Mouse (Mus musculus) heart, postnatal 0 days (tissue): ENCODE data around the gene Dnajc16. TPM values are rescaled to one million over a fixed set of nuclear protein-coding genes. Genes with fewer than 3 reads are reported as not detected.
A peak's percentile ranks its signal among the peaks of the same experiment; 100 is the strongest.

Experiments
- ATAC-seq: fragments of 200-750 bp; cut with Nextera tagmentation; 2 replicates; pipeline ENCODE4 v1.8.0; 2017; ENCODE audit warnings: low read depth, moderate number of reproducible peaks, moderate library complexity; ENCODE audit not compliant: insufficient read depth
- DNase-seq: peaks from one replicate; pipeline ENCODE4 v3.0.0-alpha.2; 2016; ENCODE audit warnings: low spot score
- H3K27ac ChIP-seq: fragments of 300-500 bp; sonication (generic); 2 replicates; pipeline ENCODE4 v1.5.1; 2014; ENCODE audit warnings: low read depth, mild to moderate bottlenecking
- H3K27me3 ChIP-seq: fragments of 300-500 bp; sonication (generic); 2 replicates; pipeline ENCODE4 v1.6.1; 2014; ENCODE audit warnings: low read length, mixed read lengths; ENCODE audit not compliant: control insufficient read depth, insufficient read depth
- H3K36me3 ChIP-seq: fragments of 300-500 bp; sonication (generic); replicated peaks from 2 replicates; pipeline ENCODE4 v1.6.1; 2014; ENCODE audit warnings: low read length, mixed read lengths; ENCODE audit not compliant: control insufficient read depth, insufficient read depth
- H3K4me1 ChIP-seq: fragments of 300-500 bp; sonication (generic); 2 replicates; pipeline ENCODE4 v1.6.1; 2014; ENCODE audit warnings: antibody characterized with exemption; ENCODE audit not compliant: control insufficient read depth, insufficient read depth
- H3K4me2 ChIP-seq: fragments of 300-500 bp; sonication (generic); 2 replicates; pipeline ENCODE4 v1.6.1; 2014; ENCODE audit warnings: low read depth, mild to moderate bottlenecking, low read length, moderate library complexity
- H3K4me3 ChIP-seq: fragments of 300-500 bp; sonication (generic); 2 replicates; pipeline ENCODE4 v1.5.1; 2014; ENCODE audit warnings: low read depth, low read length
- H3K9ac ChIP-seq: fragments of 300-500 bp; sonication (generic); replicated peaks from 2 replicates; pipeline ENCODE4 v1.6.1; 2014; ENCODE audit warnings: low read depth, low read length, mixed read lengths
- H3K9me3 ChIP-seq: fragments of 300-500 bp; sonication (generic); replicated peaks from 2 replicates; pipeline ENCODE4 v1.6.1; 2016; ENCODE audit warnings: low read length; ENCODE audit not compliant: control insufficient read depth
- CTCF ChIP-seq: IDR thresholded peaks from 2 replicates; pipeline ENCODE4 v1.5.1; 2016; ENCODE audit warnings: antibody characterized with exemption, control low read depth, low read depth
- EP300 ChIP-seq: IDR thresholded peaks from 2 replicates; pipeline ENCODE4 v1.6.1; 2016; ENCODE audit warnings: antibody characterized with exemption, low read depth
- WGBS: fragments of 180-500 bp; shearing (Covaris S2); extraction: QIAGEN DNeasy Blood & Tissue Kit; methylation state at CpG from one replicate; pipeline ENCODE4 v1.1.7; 2014; 5-methylcytosine and 5-hydroxymethylcytosine counted together
- polyA plus RNA-seq: library from polyadenylated mRNA; unstranded; fragments of >200 nt; fragmentation: Nextera tagmentation; extraction: Ambion mirVana; gene quantifications from 2 replicates; pipeline ENCODE4 v1.2.1, GENCODE M21; 2015
- total RNA-seq: library from RNA; depleted of rRNA; stranded (reverse); fragments of >200 nt; gene quantifications from 2 replicates; pipeline ENCODE4 v1.2.3, GENCODE M21; 2014; ENCODE audit warnings: low replicate concordance

Gene Dnajc16
- total and polyA plus RNA-seq, 2 experiments from 2014 or later, result 4.5 to 12.3 TPM

- H3K27me3 ChIP-seq, result no peaks in the 10 kb centered on the region
- peak overlapping the region; percentile 93 for H3K9ac ChIP-seq
- peak overlapping the region; percentile 93 for H3K4me2 ChIP-seq
- peak overlapping the region; percentile 85 for H3K27ac ChIP-seq
- ATAC-seq (no peak), DNase-seq (no peak)
- H3K4me3 ChIP-seq, result peak overlapping the region; percentile 99
- no peak for TF ChIP-seq CTCF
- no peak for TF ChIP-seq EP300
- no peaks in the 10 kb centered on the region for H3K9me3 ChIP-seq
- WGBS, result 41% methylated on average over 3 of the region's 3 CpGs
- H3K4me1 ChIP-seq, result peaks cover 7% of the 10 kb centered on the region
- peaks cover 24% of the 10 kb centered on the region for H3K36me3 ChIP-seq
Measured at GRCm38 (mm10) chr4:141789564-141790218, 1.0 kb downstream of the Dnajc16 start.

- DNase-seq (no peak), ATAC-seq (no peak)
- TF ChIP-seq CTCF (no peak), EP300 (no peak)
- Histone ChIP-seq H3K4me3 (no peak overlapping the region), H3K9ac (no peak overlapping the region), H3K4me2 (no peak overlapping the region), H3K9me3 (no peaks in the 10 kb centered on the region), H3K27ac (no peak overlapping the region), H3K27me3 (no peaks in the 10 kb centered on the region), H3K36me3 (peaks cover 46% of the 10 kb centered on the region), H3K4me1 (peaks cover 7% of the 10 kb centered on the region)
- WGBS, result 86% methylated on average over 7 of the region's 7 CpGs
Measured at GRCm38 (mm10) chr4:141787462-141787861, 3.3 kb downstream of the Dnajc16 start.

GRCm38 (mm10) chr4:141787046-141787445, 3.7 kb downstream of the Dnajc16 start:
- WGBS, result 59% methylated on average over 6 of the region's 6 CpGs
- Histone ChIP-seq H3K27me3 (no peaks in the 10 kb centered on the region), H3K27ac (no peak overlapping the region), H3K36me3 (peaks cover 50% of the 10 kb centered on the region), H3K9ac (no peak overlapping the region), H3K4me3 (no peak overlapping the region), H3K4me1 (peaks cover 7% of the 10 kb centered on the region), H3K9me3 (no peaks in the 10 kb centered on the region), H3K4me2 (no peak overlapping the region)
- DNase-seq, result no peak
- ATAC-seq, result no peak
- TF ChIP-seq EP300 (no peak), CTCF (no peak)

GRCm38 (mm10) chr4:141786141-141786540, 4.6 kb downstream of the Dnajc16 start:
- Histone ChIP-seq H3K9ac (no peak overlapping the region), H3K27ac (no peak overlapping the region), H3K9me3 (no peaks in the 10 kb centered on the region), H3K36me3 (peaks cover 59% of the 10 kb centered on the region), H3K4me1 (peaks cover 7% of the 10 kb centered on the region), H3K27me3 (no peaks in the 10 kb centered on the region), H3K4me2 (no peak overlapping the region), H3K4me3 (no peak overlapping the region)
- no peak for TF ChIP-seq EP300
- no peak for TF ChIP-seq CTCF
- DNase-seq (no peak), ATAC-seq (no peak)
- WGBS, result 88% methylated on average over 13 of the region's 13 CpGs

GRCm38 (mm10) chr4:141784835-141785234, 5.9 kb downstream of the Dnajc16 start:
- WGBS, result 79% methylated on average over 5 of the region's 5 CpGs
- DNase-seq, result no peak

More at GRCm38 (mm10) chr4:141784835-141785234, 5.9 kb downstream of the Dnajc16 start:
- Histone ChIP-seq H3K4me2 (no peak overlapping the region), H3K9me3 (no peaks in the 10 kb centered on the region), H3K36me3 (peaks cover 71% of the 10 kb centered on the region), H3K9ac (no peak overlapping the region), H3K27ac (no peak overlapping the region), H3K4me1 (peaks cover 4% of the 10 kb centered on the region), H3K4me3 (no peak overlapping the region), H3K27me3 (no peaks in the 10 kb centered on the region)
- TF ChIP-seq EP300 (no peak), CTCF (0 out of 2 replicates have a peak, but pooled peaks have one; percentile 3)
- no peak for ATAC-seq
